Mouse (Mus musculus) heart, adult 2 months (tissue): Measurements from ENCODE around the gene Des. TPM values are rescaled to one million over a fixed set of nuclear protein-coding genes. Genes with fewer than 3 reads are reported as not detected.
A peak's percentile ranks its signal among the peaks of the same experiment; 100 is the strongest.

Experiments
- DNase-seq, 2 experiments: peaks; one replicate each; pipeline ENCODE4 v3.0.0; 2021
- H3K27ac ChIP-seq: fragments of 200-600 bp; 2 replicates; pipeline ENCODE4 v1.8.1; 2022
- H3K27me3 ChIP-seq: fragments of 200-500 bp; 2 replicates; pipeline ENCODE4 v1.6.1; 2012; ENCODE audit warnings: mild to moderate bottlenecking, low read length, inconsistent platforms, mixed read lengths; ENCODE audit not compliant: control insufficient read depth, insufficient read depth
- H3K36me3 ChIP-seq: fragments of 200-500 bp; 2 replicates; pipeline ENCODE4 v1.6.1; 2012; ENCODE audit warnings: low read length, inconsistent platforms; ENCODE audit not compliant: control insufficient read depth, insufficient read depth
- H3K4me1 ChIP-seq: fragments of 200-500 bp; 2 replicates; pipeline ENCODE4 v1.6.1; 2011; ENCODE audit warnings: low read length; ENCODE audit not compliant: control insufficient read depth, insufficient read depth
- H3K4me3 ChIP-seq: fragments of 200-600 bp; 2 replicates; pipeline ENCODE4 v1.8.1; 2022
- H3K79me2 ChIP-seq: fragments of 200-500 bp; replicated peaks from 2 replicates; pipeline ENCODE4 v1.6.1; 2012; ENCODE audit warnings: mild to moderate bottlenecking, inconsistent platforms, low read length, moderate library complexity, mixed read lengths; ENCODE audit not compliant: control insufficient read depth, insufficient read depth
- H3K9ac ChIP-seq: fragments of 200-500 bp; 2 replicates; pipeline ENCODE4 v1.6.1; 2012; ENCODE audit warnings: low read depth, mild to moderate bottlenecking, control low read depth, inconsistent platforms, low read length, mixed read lengths
- CTCF ChIP-seq: fragments of 200-600 bp; IDR thresholded peaks from 2 replicates; pipeline ENCODE4 v1.8.1; 2022; ENCODE audit warnings: antibody characterized with exemption, mild to moderate bottlenecking, moderate library complexity
- EP300 ChIP-seq: fragments of 200-500 bp; IDR thresholded peaks from 2 replicates; pipeline ENCODE4 v1.6.1; 2011; ENCODE audit warnings: low read depth, low read length, control low read depth; ENCODE audit not compliant: insufficient read depth
- POLR2A ChIP-seq: fragments of 200-500 bp; IDR thresholded peaks from 2 replicates; pipeline ENCODE4 v1.6.1; 2011; ENCODE audit warnings: mild to moderate bottlenecking, low read depth, low read length, control low read depth; ENCODE audit not compliant: insufficient read depth
- WGBS: fragments of 180-500 bp; shearing (Covaris S2); methylation state at CpG from one replicate; pipeline ENCODE4 v1.1.7; 2018; 5-methylcytosine and 5-hydroxymethylcytosine counted together
- intact Hi-C: fragments of 180-260 bp; cut with DNase I; formaldehyde crosslinking; loops from one replicate; pipeline ENCODE4 v1.15.1; 2025
- polyA plus RNA-seq: library from polyadenylated mRNA; depleted of rRNA; stranded (reverse); fragments of >200 nt; gene quantifications from 2 replicates; pipeline ENCODE4 v1.2.3, GENCODE M21; 2012
- total RNA-seq, 2 experiments: library from RNA; stranded (reverse); gene quantifications; 2 replicates each; pipeline ENCODE4 v1.2.3; 2021

The Des gene
- total and polyA plus RNA-seq, 3 experiments: 781 to 1,521 (median 1,224) TPM

- no peaks in the 10 kb centered on the region for H3K27me3 ChIP-seq
- H3K4me1 ChIP-seq: peaks cover 5% of the 10 kb centered on the region
- H3K9ac ChIP-seq: peak overlapping the region; percentile 41
- no peaks in the 10 kb centered on the region for H3K79me2 ChIP-seq
- DNase-seq: no peak
- TF ChIP-seq EP300: no peak
- TF ChIP-seq CTCF: no peak
- TF ChIP-seq POLR2A: no peak
- H3K4me3 ChIP-seq: no peak overlapping the region
- H3K36me3 ChIP-seq: peaks cover 2% of the 10 kb centered on the region
- 27% methylated on average over 25 of the region's 25 CpGs for WGBS
- peak overlapping the region; percentile 77 for H3K27ac ChIP-seq
- intact Hi-C loops: no loop called here
Observed at GRCm38 (mm10) chr1:75369360-75369983, 9.3 kb downstream of the Des start.

GRCm38 (mm10) chr1:75369984-75370660 is 10.0 kb downstream of the Des start:
- H3K27me3 ChIP-seq: no peaks in the 10 kb centered on the region
- peak overlapping the region; percentile 77 for H3K27ac ChIP-seq
- no peaks in the 10 kb centered on the region for H3K79me2 ChIP-seq
- peak; percentile 74 to 75 for DNase-seq
- H3K36me3 ChIP-seq: no peaks in the 10 kb centered on the region
- intact Hi-C loops: loop anchor here (5.0 kb wide), 1 partner anchor 37 kb away; no protein-coding TSS in a partner anchor
- TF ChIP-seq POLR2A: peak; percentile 52; the same call in 1 of the 2 replicates
- TF ChIP-seq EP300: no peak
- TF ChIP-seq CTCF: no peak
- peaks cover 5% of the 10 kb centered on the region for H3K4me1 ChIP-seq
- no peak overlapping the region for H3K4me3 ChIP-seq
- WGBS: 13% methylated on average over 13 of the region's 13 CpGs
- peak overlapping the region; percentile 41 for H3K9ac ChIP-seq

- no peaks in the 10 kb centered on the region for H3K36me3 ChIP-seq
- intact Hi-C loops: loop anchor here (5.0 kb wide), 1 partner anchor 36 kb away; no protein-coding TSS in a partner anchor
- H3K4me1 ChIP-seq: peaks cover 5% of the 10 kb centered on the region
- WGBS: 53% methylated on average over 13 of the region's 13 CpGs
- H3K9ac ChIP-seq: no peak overlapping the region
- peak; percentile 86 for TF ChIP-seq CTCF
- TF ChIP-seq POLR2A: no peak
- TF ChIP-seq EP300: peak; percentile 89
- no peaks in the 10 kb centered on the region for H3K27me3 ChIP-seq
- peak overlapping the region; percentile 77 for H3K27ac ChIP-seq
- peak; percentile 78 to 84 for DNase-seq
- peaks cover 2% of the 10 kb centered on the region; the same call in 1 of the 2 replicates for H3K79me2 ChIP-seq
- H3K4me3 ChIP-seq: no peak overlapping the region
Observed at GRCm38 (mm10) chr1:75371317-75372095, 11.4 kb downstream of the Des start.

GRCm38 (mm10) chr1:75372450-75372849 is 12.3 kb downstream of the Des start:
- peaks cover 2% of the 10 kb centered on the region; the same call in 1 of the 2 replicates for H3K79me2 ChIP-seq
- DNase-seq: no peak
- H3K4me1 ChIP-seq: peaks cover 5% of the 10 kb centered on the region
- intact Hi-C loops: loop anchor here (5.0 kb wide), 1 partner anchor 35 kb away; no protein-coding TSS in a partner anchor
- no peak overlapping the region for H3K9ac ChIP-seq
- no peaks in the 10 kb centered on the region for H3K36me3 ChIP-seq
- H3K27me3 ChIP-seq: no peaks in the 10 kb centered on the region
- H3K4me3 ChIP-seq: no peak overlapping the region
- no peak overlapping the region for H3K27ac ChIP-seq
- no peak for TF ChIP-seq POLR2A
- TF ChIP-seq EP300: no peak
- TF ChIP-seq CTCF: no peak
- 51% methylated on average over 3 of the region's 3 CpGs for WGBS

GRCm38 (mm10) chr1:75373276-75373675 is 13.1 kb downstream of the Des start:
- Histone ChIP-seq H3K79me2 (peaks cover 2% of the 10 kb centered on the region; the same call in 1 of the 2 replicates), H3K27ac (no peak overlapping the region), H3K27me3 (no peaks in the 10 kb centered on the region), H3K4me1 (peaks cover 5% of the 10 kb centered on the region), H3K4me3 (no peak overlapping the region), H3K9ac (no peak overlapping the region), H3K36me3 (no peaks in the 10 kb centered on the region)
- no peak for TF ChIP-seq CTCF
- TF ChIP-seq EP300: no peak
- TF ChIP-seq POLR2A: no peak
- DNase-seq: no peak
- 85% methylated on average over 3 of the region's 3 CpGs for WGBS
- intact Hi-C loops: loop anchor here (5.0 kb wide), 1 partner anchor 34 kb away; no protein-coding TSS in a partner anchor
